Mouse (Mus musculus) E14TG2a.4 (cell line): ENCODE data around the gene Clic4.

Experiments
- H3K27me3 ChIP-seq: 2 replicates; pipeline ENCODE4 v1.6.1; 2014; ENCODE audit warnings: low read length, control low read depth; ENCODE audit not compliant: insufficient read depth
- H3K36me3 ChIP-seq: 2 replicates; pipeline ENCODE4 v1.6.1; 2014; ENCODE audit warnings: low read length, control low read depth; ENCODE audit not compliant: insufficient read depth
- H3K4me1 ChIP-seq: replicated peaks from 2 replicates; pipeline ENCODE4 v1.6.1; 2014; ENCODE audit warnings: low read depth, low read length, control low read depth
- H3K4me3 ChIP-seq: replicated peaks from 2 replicates; pipeline ENCODE4 v1.5.1; 2014; ENCODE audit warnings: mild to moderate bottlenecking, low read length
- H3K9me3 ChIP-seq: 2 replicates; pipeline ENCODE4 v1.6.1; 2014; ENCODE audit warnings: low read length, control low read depth
- CTCF ChIP-seq: conservative IDR thresholded peaks from 2 replicates; pipeline ENCODE4 v1.5.1; 2014; ENCODE audit warnings: low read length
- NANOG ChIP-seq: IDR thresholded peaks from 2 replicates; pipeline ENCODE4 v1.6.1; 2014; ENCODE audit warnings: borderline replicate concordance, low read length, mixed read lengths
- POU5F1 ChIP-seq: IDR thresholded peaks from 2 replicates; pipeline ENCODE4 v1.6.1; 2014; ENCODE audit warnings: low read length, borderline replicate concordance

The Clic4 gene

GRCm38 (mm10) chr4:135167816-135168527 is 104.6 kb downstream of the Clic4 start:
- TF ChIP-seq CTCF (no peak), POU5F1 (no peak), NANOG (no peak)
- Histone ChIP-seq H3K4me1 (peaks cover 47% of the 10 kb centered on the region), H3K27me3 (peaks cover 43% of the 10 kb centered on the region), H3K9me3 (0 out of 2 replicates have a peak, but pooled peaks cover 3% of the 10 kb centered on the region), H3K4me3 (peak overlapping the region; percentile 81), H3K36me3 (no peaks in the 10 kb centered on the region)

- TF ChIP-seq CTCF (no peak), POU5F1 (no peak), NANOG (no peak)
- Histone ChIP-seq H3K27me3 (peaks cover 31% of the 10 kb centered on the region), H3K36me3 (no peaks in the 10 kb centered on the region), H3K9me3 (0 out of 2 replicates have a peak, but pooled peaks cover 3% of the 10 kb centered on the region), H3K4me1 (peaks cover 48% of the 10 kb centered on the region), H3K4me3 (peak overlapping the region; percentile 81)
Measured at GRCm38 (mm10) chr4:135166413-135167225, 106.0 kb downstream of the Clic4 start.

- Histone ChIP-seq H3K27me3 (peaks cover 23% of the 10 kb centered on the region), H3K36me3 (no peaks in the 10 kb centered on the region), H3K4me3 (peak overlapping the region; percentile 81; the same call in 1 of the 2 replicates), H3K9me3 (0 out of 2 replicates have a peak, but pooled peaks cover 3% of the 10 kb centered on the region), H3K4me1 (peaks cover 48% of the 10 kb centered on the region)
- TF ChIP-seq CTCF (no peak), POU5F1 (no peak), NANOG (no peak)
Measured at GRCm38 (mm10) chr4:135165761-135166160, 106.9 kb downstream of the Clic4 start.
